Mouse (Mus musculus) spleen, adult 2 months (tissue): Measurements from ENCODE around the gene Prr5l.

Experiments used
- CTCF ChIP-seq: fragments of 200-500 bp; IDR thresholded peaks from 2 replicates; pipeline ENCODE4 v1.5.1; 2011; ENCODE audit warnings: mild to moderate bottlenecking, inconsistent platforms; ENCODE audit not compliant: insufficient read depth, insufficient read length, insufficient replicate concordance; ENCODE audit errors: extremely low read depth
- POLR2A ChIP-seq: fragments of 200-500 bp; IDR thresholded peaks from 2 replicates; pipeline ENCODE4 v1.6.1; 2011; ENCODE audit warnings: low read depth, low read length, inconsistent platforms

DNA sequence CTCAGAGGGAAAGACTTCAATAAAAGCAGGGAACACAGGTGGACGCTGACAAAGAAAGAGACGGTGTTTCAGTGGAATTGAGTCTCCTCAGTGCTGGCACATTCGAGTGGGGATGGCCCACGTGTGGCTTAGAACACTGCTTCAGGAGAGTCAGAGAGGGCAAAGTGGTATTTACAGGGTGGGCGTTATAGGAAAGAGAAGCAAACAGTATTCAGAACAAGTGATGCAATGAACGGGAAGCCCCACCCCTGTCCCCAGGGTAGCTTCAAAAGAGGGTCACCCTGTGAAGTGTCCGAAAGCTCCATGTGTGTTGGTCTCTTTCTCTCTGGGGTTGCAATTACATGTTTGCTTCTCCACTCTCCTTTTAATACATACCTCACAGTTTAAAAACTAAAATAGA, 187.2 kb downstream of the Prr5l start:
- TF ChIP-seq CTCF (no peak), POLR2A (no peak)
